Mouse (Mus musculus) hindbrain, embryonic 14.5 days (tissue): ENCODE data around the gene Med18. TPM values are rescaled to one million over a fixed set of nuclear protein-coding genes. Genes with fewer than 3 reads are reported as not detected.
A peak's percentile ranks its signal among the peaks of the same experiment; 100 is the strongest.

Experiments used
- ATAC-seq: fragments of 200-750 bp; cut with Nextera tagmentation; 2 replicates; pipeline ENCODE4 v1.8.0; 2017; ENCODE audit warnings: moderate number of reproducible peaks, mild to moderate bottlenecking, moderate TSS enrichment, moderate library complexity; ENCODE audit not compliant: low FRiP score
- DNase-seq: peaks from one replicate; pipeline ENCODE4 v3.0.0-alpha.2; 2015; ENCODE audit warnings: low spot score
- H3K27ac ChIP-seq: fragments of 300-500 bp; sonication (generic); 2 replicates; pipeline ENCODE4 v1.5.1; 2014; ENCODE audit warnings: mild to moderate bottlenecking, moderate library complexity
- H3K27me3 ChIP-seq: fragments of 300-500 bp; sonication (generic); 2 replicates; pipeline ENCODE4 v1.6.1; 2014; ENCODE audit warnings: mild to moderate bottlenecking, low read length, mixed read lengths; ENCODE audit not compliant: control insufficient read depth, insufficient read depth
- H3K36me3 ChIP-seq: fragments of 300-500 bp; sonication (generic); replicated peaks from 2 replicates; pipeline ENCODE4 v1.6.1; 2014; ENCODE audit not compliant: control insufficient read depth, insufficient read depth
- H3K4me1 ChIP-seq: fragments of 300-500 bp; sonication (generic); replicated peaks from 2 replicates; pipeline ENCODE4 v1.6.1; 2014; ENCODE audit warnings: antibody characterized with exemption, low read length, mixed read lengths; ENCODE audit not compliant: control insufficient read depth, insufficient read depth
- H3K4me2 ChIP-seq: fragments of 300-500 bp; sonication (generic); replicated peaks from 2 replicates; pipeline ENCODE4 v1.6.1; 2014; ENCODE audit warnings: mild to moderate bottlenecking, moderate library complexity
- H3K4me3 ChIP-seq: fragments of 300-500 bp; sonication (generic); replicated peaks from 2 replicates; pipeline ENCODE4 v1.5.1; 2014; ENCODE audit warnings: mild to moderate bottlenecking, low read length
- H3K9ac ChIP-seq: fragments of 300-500 bp; sonication (generic); 2 replicates; pipeline ENCODE4 v1.6.1; 2014
- H3K9me3 ChIP-seq: fragments of 300-500 bp; sonication (generic); 2 replicates; pipeline ENCODE4 v1.6.1; 2016; ENCODE audit warnings: low read length; ENCODE audit not compliant: control insufficient read depth
- WGBS: fragments of 180-500 bp; shearing (Covaris S2); extraction: QIAGEN DNeasy Blood & Tissue Kit; methylation state at CpG from one replicate; pipeline ENCODE4 v1.1.7; 2014; 5-methylcytosine and 5-hydroxymethylcytosine counted together
- polyA plus RNA-seq: library from polyadenylated mRNA; unstranded; fragments of >200 nt; fragmentation: Nextera tagmentation; extraction: Ambion mirVana; gene quantifications from 2 replicates; pipeline ENCODE4 v1.2.1, GENCODE M21; 2014

The Med18 gene
- polyA plus RNA-seq, 1 experiment from 2014 or later, result 10.7 TPM

- ATAC-seq (no peak), DNase-seq (no peak)
- H3K36me3 ChIP-seq, result no peaks in the 10 kb centered on the region
- H3K9me3 ChIP-seq, result no peaks in the 10 kb centered on the region
- H3K27ac ChIP-seq, result no peak overlapping the region
- no peaks in the 10 kb centered on the region for H3K27me3 ChIP-seq
- 17% methylated on average over 14 of the region's 14 CpGs for WGBS
- no peak overlapping the region for H3K4me3 ChIP-seq
- H3K4me2 ChIP-seq, result no peak overlapping the region; the same call in 1 of the 2 replicates
- no peaks in the 10 kb centered on the region for H3K4me1 ChIP-seq
- H3K9ac ChIP-seq, result no peak overlapping the region
Measured at GRCm38 (mm10) chr4:132432717-132433372, 30.9 kb downstream of the Med18 start.

GRCm38 (mm10) chr4:132428022-132428542 lies 35.6 kb downstream of the Med18 start:
- Histone ChIP-seq H3K4me1 (no peaks in the 10 kb centered on the region), H3K4me2 (no peak overlapping the region), H3K27me3 (no peaks in the 10 kb centered on the region), H3K4me3 (no peak overlapping the region), H3K9me3 (no peaks in the 10 kb centered on the region), H3K27ac (no peak overlapping the region), H3K36me3 (no peaks in the 10 kb centered on the region), H3K9ac (no peak overlapping the region)
- no peak for ATAC-seq
- DNase-seq, result no peak
- 70% methylated on average over 9 of the region's 9 CpGs for WGBS

GRCm38 (mm10) chr4:132427493-132427892 lies 36.2 kb downstream of the Med18 start:
- Histone ChIP-seq H3K4me2 (no peak overlapping the region), H3K27me3 (no peaks in the 10 kb centered on the region), H3K36me3 (no peaks in the 10 kb centered on the region), H3K27ac (no peak overlapping the region), H3K9ac (no peak overlapping the region), H3K4me3 (no peak overlapping the region), H3K4me1 (no peaks in the 10 kb centered on the region), H3K9me3 (no peaks in the 10 kb centered on the region)
- DNase-seq (no peak), ATAC-seq (no peak)
- 86% methylated on average over 4 of the region's 4 CpGs for whole genome bisulfite sequencing

- Histone ChIP-seq H3K27me3 (no peaks in the 10 kb centered on the region), H3K27ac (no peak overlapping the region), H3K4me3 (no peak overlapping the region), H3K36me3 (no peaks in the 10 kb centered on the region), H3K9ac (no peak overlapping the region), H3K4me2 (no peak overlapping the region), H3K4me1 (0 out of 2 replicates have a peak, but pooled peaks cover 1% of the 10 kb centered on the region), H3K9me3 (no peaks in the 10 kb centered on the region)
- no peak for DNase-seq
- 64% methylated on average over 2 of the region's 2 CpGs for WGBS
- no peak for ATAC-seq
Measured at GRCm38 (mm10) chr4:132426021-132426420, 37.7 kb downstream of the Med18 start.

GRCm38 (mm10) chr4:132424765-132425164 lies 39.0 kb downstream of the Med18 start:
- H3K9me3 ChIP-seq, result no peaks in the 10 kb centered on the region
- no peaks in the 10 kb centered on the region for H3K27me3 ChIP-seq
- peaks cover 10% of the 10 kb centered on the region; the same call in 1 of the 2 replicates for H3K4me1 ChIP-seq
- no peak overlapping the region for H3K4me2 ChIP-seq
- ATAC-seq (no peak), DNase-seq (no peak)
- no peaks in the 10 kb centered on the region for H3K36me3 ChIP-seq
- no peak overlapping the region for H3K27ac ChIP-seq
- H3K9ac ChIP-seq, result no peak overlapping the region
- no peak overlapping the region for H3K4me3 ChIP-seq
- WGBS, result 94% methylated on average over 5 of the region's 5 CpGs

- Histone ChIP-seq H3K9me3 (no peaks in the 10 kb centered on the region), H3K27me3 (no peaks in the 10 kb centered on the region), H3K4me1 (peaks cover 10% of the 10 kb centered on the region; the same call in 1 of the 2 replicates), H3K9ac (peak within 1 kb of the TSS; percentile 68), H3K4me2 (peak within 1 kb of the TSS; percentile 83), H3K4me3 (peak within 1 kb of the TSS; percentile 90), H3K36me3 (no peaks in the 10 kb centered on the region), H3K27ac (peak within 1 kb of the TSS; percentile 87)
- peak; percentile 97 for ATAC-seq
- DNase-seq, result peak; percentile 86
- WGBS, result 0% methylated on average over 68 of the region's 73 CpGs
Measured at GRCm38 (mm10) chr4:132421923-132422782, 41.6 kb downstream of the Med18 start, which contains the start of gene Phactr4. TSS of gene Phactr4 (minus strand) at chr4:132422489.

GRCm38 (mm10) chr4:132421556-132421922 lies 42.2 kb downstream of the Med18 start:
- peak overlapping the region; percentile 68 for H3K9ac ChIP-seq
- H3K9me3 ChIP-seq, result no peaks in the 10 kb centered on the region
- H3K4me2 ChIP-seq, result peak overlapping the region; percentile 83
- H3K4me3 ChIP-seq, result peak overlapping the region; percentile 90
- WGBS, result under 1% methylated on average over 10 of the region's 13 CpGs
- peaks cover 10% of the 10 kb centered on the region; the same call in 1 of the 2 replicates for H3K4me1 ChIP-seq
- no peak for ATAC-seq
- H3K36me3 ChIP-seq, result no peaks in the 10 kb centered on the region
- H3K27me3 ChIP-seq, result no peaks in the 10 kb centered on the region
- DNase-seq, result peak; percentile 26
- H3K27ac ChIP-seq, result peak overlapping the region; percentile 87

- H3K27me3 ChIP-seq, result no peaks in the 10 kb centered on the region
- no peak overlapping the region for H3K4me3 ChIP-seq
- H3K27ac ChIP-seq, result no peak overlapping the region
- peaks cover 10% of the 10 kb centered on the region; the same call in 1 of the 2 replicates for H3K4me1 ChIP-seq
- H3K4me2 ChIP-seq, result peak overlapping the region; percentile 83
- H3K9ac ChIP-seq, result no peak overlapping the region
- DNase-seq, result no peak
- ATAC-seq, result no peak
- H3K9me3 ChIP-seq, result no peaks in the 10 kb centered on the region
- 76% methylated on average over 5 of the region's 5 CpGs for WGBS
- H3K36me3 ChIP-seq, result no peaks in the 10 kb centered on the region
Measured at GRCm38 (mm10) chr4:132420471-132420870, 43.2 kb downstream of the Med18 start.

- ATAC-seq (no peak), DNase-seq (no peak)
- Histone ChIP-seq H3K27me3 (no peaks in the 10 kb centered on the region), H3K9me3 (no peaks in the 10 kb centered on the region), H3K36me3 (no peaks in the 10 kb centered on the region), H3K9ac (no peak overlapping the region), H3K27ac (no peak overlapping the region), H3K4me1 (peaks cover 8% of the 10 kb centered on the region; the same call in 1 of the 2 replicates), H3K4me2 (no peak overlapping the region), H3K4me3 (no peak overlapping the region)
Measured at GRCm38 (mm10) chr4:132415966-132416365, 47.8 kb downstream of the Med18 start.
